Mouse (Mus musculus) stomach, embryonic 16.5 days (tissue): ENCODE results near the gene Vmn2r62. TPM values are rescaled to one million over a fixed set of nuclear protein-coding genes. Genes with fewer than 3 reads are reported as not detected.
"Not testable (repeated sequence)": the region's sequence is repeated elsewhere in the genome, so short reads cannot be mapped to it uniquely, and the experiment has no call there.

ENCODE experiments used
- ATAC-seq: fragments of 200-750 bp; cut with Nextera tagmentation; 2 replicates; pipeline ENCODE4 v1.8.0; 2017; ENCODE audit warnings: moderate number of reproducible peaks, moderate TSS enrichment; ENCODE audit not compliant: insufficient read depth, low FRiP score
- H3K27ac ChIP-seq: fragments of 300-500 bp; sonication (generic); 2 replicates; pipeline ENCODE4 v1.5.1; 2014; ENCODE audit warnings: low read length
- H3K27me3 ChIP-seq: fragments of 300-500 bp; sonication (generic); 2 replicates; pipeline ENCODE4 v1.6.1; 2014; ENCODE audit warnings: low read length, control low read depth, mixed read lengths; ENCODE audit not compliant: control insufficient read depth, insufficient read depth
- H3K36me3 ChIP-seq: fragments of 300-500 bp; sonication (generic); 2 replicates; pipeline ENCODE4 v1.6.1; 2014; ENCODE audit warnings: low read length; ENCODE audit not compliant: control insufficient read depth, insufficient read depth
- H3K4me1 ChIP-seq: fragments of 300-500 bp; sonication (generic); 2 replicates; pipeline ENCODE4 v1.6.1; 2014; ENCODE audit warnings: low read length, control low read depth, mixed read lengths; ENCODE audit not compliant: control insufficient read depth, insufficient read depth
- H3K4me2 ChIP-seq: fragments of 300-500 bp; sonication (generic); 2 replicates; pipeline ENCODE4 v1.6.1; 2014; ENCODE audit warnings: low read depth, low read length, mixed read lengths
- H3K4me3 ChIP-seq: fragments of 300-500 bp; sonication (generic); replicated peaks from 2 replicates; pipeline ENCODE4 v1.5.1; 2014; ENCODE audit warnings: mild to moderate bottlenecking, low read length
- H3K9ac ChIP-seq: fragments of 300-500 bp; sonication (generic); 2 replicates; pipeline ENCODE4 v1.6.1; 2014; ENCODE audit warnings: low read length
- H3K9me3 ChIP-seq: fragments of 300-500 bp; sonication (generic); replicated peaks from 2 replicates; pipeline ENCODE4 v1.6.1; 2016; ENCODE audit warnings: low read length, control low read depth; ENCODE audit not compliant: control insufficient read depth
- WGBS: fragments of 180-500 bp; shearing (Covaris S2); extraction: QIAGEN DNeasy Blood & Tissue Kit; methylation state at CpG from one replicate; pipeline ENCODE4 v1.1.7; 2014; 5-methylcytosine and 5-hydroxymethylcytosine counted together
- polyA plus RNA-seq: library from polyadenylated mRNA; unstranded; fragments of >200 nt; fragmentation: Nextera tagmentation; extraction: Ambion mirVana; gene quantifications from 2 replicates; pipeline ENCODE4 v1.2.1, GENCODE M21; 2015

Vmn2r62 gene
- not detected in 2 replicates for polyA plus RNA-seq

DNA sequence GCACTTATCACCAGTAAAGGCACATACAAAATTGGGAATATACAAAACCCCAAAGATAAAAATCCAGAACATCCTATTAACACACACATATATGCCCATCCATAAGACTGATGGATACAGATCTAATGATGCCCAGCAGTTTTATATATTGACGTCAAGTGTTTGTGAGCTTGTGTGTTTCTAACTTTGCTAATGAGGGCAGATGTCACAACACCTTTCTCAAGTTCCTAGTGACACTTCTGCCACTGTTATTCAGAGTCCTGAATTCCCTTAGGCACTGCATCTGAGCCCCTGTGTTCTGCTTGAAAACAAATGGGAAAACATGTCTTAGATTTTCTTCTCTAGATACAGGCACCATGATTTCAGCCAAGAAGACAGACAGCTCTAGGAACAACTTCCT, at the start of gene Vmn2r62:
TSS of gene Vmn2r62 (minus strand) at position 101 of the 400 bp plus-strand sequence.
- ATAC-seq, H3K4me2 ChIP-seq, H3K36me3 ChIP-seq, H3K27me3 ChIP-seq, H3K9ac ChIP-seq, H3K4me1 ChIP-seq, H3K4me3 ChIP-seq, H3K9me3 ChIP-seq, H3K27ac ChIP-seq: not testable (repeated sequence)
- no CpG with 5 or more reads among the region's 1 CpGs for WGBS

DNA sequence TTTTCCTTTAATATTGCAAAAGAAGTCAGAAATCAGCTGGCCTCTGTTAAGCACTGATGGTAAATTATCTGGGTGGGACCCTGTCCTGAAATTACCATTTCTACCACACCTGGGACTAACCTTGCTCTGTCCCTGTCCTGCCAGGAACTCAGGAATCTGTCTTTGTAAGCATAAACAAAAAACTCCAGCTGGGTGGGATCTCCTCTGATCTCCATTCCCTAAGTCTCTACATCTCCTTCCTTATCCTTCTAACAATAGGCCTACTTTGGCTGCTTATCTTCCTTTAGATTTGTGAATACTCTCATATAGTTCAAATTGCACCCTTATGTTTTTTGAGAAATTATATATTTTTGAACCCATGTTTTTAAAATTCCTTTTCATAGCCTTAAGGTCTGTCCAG, 45.0 kb upstream of the Vmn2r62 start:
- not testable (repeated sequence) for ATAC-seq, H3K9me3 ChIP-seq, H3K4me2 ChIP-seq, H3K4me3 ChIP-seq, H3K9ac ChIP-seq, H3K27me3 ChIP-seq, H3K4me1 ChIP-seq, H3K36me3 ChIP-seq, H3K27ac ChIP-seq

DNA sequence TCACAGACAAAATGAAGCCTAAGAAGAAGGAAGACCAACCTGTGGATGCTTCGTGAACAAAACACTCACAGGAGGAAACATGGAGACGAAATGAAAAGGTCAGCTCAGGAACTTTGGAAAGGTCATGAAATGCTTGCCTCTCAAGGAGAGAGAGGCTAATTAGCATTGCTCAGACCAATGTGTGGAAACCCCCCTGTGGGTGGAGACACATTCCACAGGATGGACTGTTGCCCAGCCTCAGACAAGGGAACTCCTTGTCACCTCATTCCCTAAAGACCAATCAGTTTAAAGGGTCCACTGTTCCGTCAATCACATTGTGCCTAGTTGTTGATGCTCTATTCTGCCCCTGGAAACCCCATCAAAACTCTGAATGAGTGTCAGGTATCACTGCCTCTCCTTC, 38.9 kb upstream of the Vmn2r62 start:
- H3K27ac ChIP-seq, result no peak overlapping the region
- H3K9ac ChIP-seq, result no peak overlapping the region
- H3K36me3 ChIP-seq, result no peaks in the 10 kb centered on the region
- no peaks in the 10 kb centered on the region for H3K4me1 ChIP-seq
- no peaks in the 10 kb centered on the region for H3K9me3 ChIP-seq
- H3K4me2 ChIP-seq, result no peak overlapping the region
- no peak for ATAC-seq
- no peaks in the 10 kb centered on the region for H3K27me3 ChIP-seq
- 76% methylated on average over 3 of the region's 3 CpGs for WGBS
- no peak overlapping the region for H3K4me3 ChIP-seq

DNA sequence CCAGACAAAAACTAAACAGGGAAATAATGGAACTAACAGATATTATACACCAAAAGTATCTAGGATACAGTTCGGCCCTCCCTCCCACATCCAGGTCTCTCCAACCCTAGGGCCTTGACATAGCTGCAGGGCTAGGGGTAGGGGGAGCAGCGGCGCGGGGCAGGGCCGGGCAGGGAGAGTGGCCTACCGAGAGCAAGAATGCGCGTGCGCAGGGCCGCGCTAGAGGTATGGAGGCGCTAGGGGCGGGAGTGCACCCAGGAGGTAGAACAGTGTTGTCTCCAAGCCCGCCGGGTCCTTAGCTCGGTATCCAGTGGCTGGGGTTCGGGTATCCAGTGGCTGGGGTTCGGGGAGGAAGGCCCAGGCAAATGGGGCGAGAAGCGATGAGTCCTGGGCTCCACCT, 43.5 kb downstream of the Vmn2r62 start:
- WGBS, result 47% methylated on average over 20 of the region's 20 CpGs
- ATAC-seq, result no peak
- Histone ChIP-seq H3K9me3 (no peaks in the 10 kb centered on the region), H3K27me3 (no peaks in the 10 kb centered on the region), H3K4me3 (no peak overlapping the region), H3K27ac (no peak overlapping the region), H3K4me2 (no peak overlapping the region), H3K9ac (no peak overlapping the region), H3K36me3 (no peaks in the 10 kb centered on the region), H3K4me1 (no peaks in the 10 kb centered on the region)

DNA sequence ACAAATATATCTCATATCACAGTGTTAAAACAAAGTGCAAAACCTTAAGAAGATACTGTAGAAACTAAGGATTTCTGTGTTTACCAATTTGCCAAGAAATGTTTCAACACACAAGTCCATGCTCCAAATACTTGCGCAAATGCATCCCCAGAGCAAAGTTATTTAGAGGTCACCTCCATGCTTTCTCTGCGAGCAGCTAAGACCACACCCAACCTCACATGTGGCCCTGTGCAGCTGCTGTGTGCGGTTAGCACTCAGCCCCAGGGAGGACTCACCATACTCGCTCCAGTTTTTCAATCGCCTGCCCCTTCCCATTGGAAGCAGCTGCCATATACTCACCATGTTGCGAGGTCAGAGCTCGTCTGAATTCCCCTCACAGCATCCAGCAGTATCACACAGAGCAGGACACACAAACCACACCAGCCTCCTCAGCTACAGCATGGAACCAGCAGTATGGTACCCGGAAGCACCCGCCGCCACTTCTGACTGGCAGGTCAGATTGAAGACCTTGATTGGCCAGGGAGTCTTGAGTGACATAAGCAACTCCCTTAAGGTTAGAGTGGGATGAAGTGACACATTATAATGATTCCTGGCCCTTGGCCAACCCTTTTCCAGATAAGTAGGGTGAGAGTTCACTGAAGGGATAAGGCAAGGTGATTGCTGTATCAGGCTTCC, 54.7 kb downstream of the Vmn2r62 start:
- H3K27me3 ChIP-seq, result no peaks in the 10 kb centered on the region
- no peak overlapping the region for H3K4me3 ChIP-seq
- H3K4me2 ChIP-seq, result no peak overlapping the region
- WGBS, result 86% methylated on average over 10 of the region's 10 CpGs
- no peaks in the 10 kb centered on the region for H3K9me3 ChIP-seq
- no peak overlapping the region for H3K27ac ChIP-seq
- H3K36me3 ChIP-seq, result no peaks in the 10 kb centered on the region
- no peak for ATAC-seq
- no peaks in the 10 kb centered on the region for H3K4me1 ChIP-seq
- no peak overlapping the region for H3K9ac ChIP-seq

DNA sequence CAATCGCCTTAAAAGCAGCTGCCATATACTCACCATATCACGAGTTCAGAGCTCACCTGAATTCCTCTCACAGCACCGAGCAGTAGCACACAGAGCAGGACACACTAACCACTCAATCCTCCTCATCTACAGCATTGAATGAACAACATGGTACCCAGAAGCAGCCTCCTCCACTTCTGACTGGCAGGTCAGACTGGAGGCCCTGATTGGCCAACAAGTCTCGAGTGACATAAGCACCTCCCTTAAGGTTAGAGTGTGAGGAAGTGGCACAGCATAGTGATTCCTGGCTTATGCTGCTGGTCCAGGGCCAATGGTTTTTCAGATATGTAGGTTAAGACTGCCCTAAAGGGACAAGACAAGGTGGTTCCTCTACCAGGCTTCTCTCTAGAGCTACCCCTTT, 66.4 kb downstream of the Vmn2r62 start, which contains the start of gene Gm17067:
TSS of gene Gm17067 (minus strand) at position 101 of the 400 bp plus-strand sequence.
- not testable (repeated sequence) for H3K4me3 ChIP-seq, H3K4me1 ChIP-seq, H3K27ac ChIP-seq, H3K9ac ChIP-seq, H3K36me3 ChIP-seq, H3K27me3 ChIP-seq, ATAC-seq, H3K9me3 ChIP-seq, H3K4me2 ChIP-seq
- WGBS, result 89% methylated on average over 4 of the region's 4 CpGs

Other genes with a start within 250 kb of the Vmn2r62 start
- gene Gm21028, start 214.9 kb downstream of the Vmn2r62 start, polyA plus RNA-seq, result not detected in 2 replicates
- 0.95 and 1.9 TPM in 2 replicates for gene Zfp977, start 201.0 kb downstream of the Vmn2r62 start, polyA plus RNA-seq
- gene Zfp976, start 150.9 kb downstream of the Vmn2r62 start, polyA plus RNA-seq, result 3.2 and 3.7 TPM in 2 replicates
- gene Zfp975, start 100.8 kb downstream of the Vmn2r62 start, polyA plus RNA-seq, result 7.8 and 8.1 TPM in 2 replicates
- not detected in 2 replicates for gene Gm17067, start 66.5 kb downstream of the Vmn2r62 start, polyA plus RNA-seq
- gene Gm2381, start 73.7 kb upstream of the Vmn2r62 start, polyA plus RNA-seq, result not detected in 2 replicates
- gene Vmn2r63, start 140.3 kb upstream of the Vmn2r62 start, polyA plus RNA-seq, result not detected in 2 replicates
- not detected in 2 replicates for gene Gm9268, start 225.2 kb upstream of the Vmn2r62 start, polyA plus RNA-seq